Mouse (Mus musculus) adrenal gland, adult 8-10 months (tissue): Measurements from ENCODE around the gene Olfr573-ps1. TPM values are rescaled to one million over a fixed set of nuclear protein-coding genes. Genes with fewer than 3 reads are reported as not detected.

Source experiments
- DNase-seq: peaks from one replicate; pipeline ENCODE4 v3.0.0; 2022
- total RNA-seq, 4 experiments: library from RNA; stranded (reverse); gene quantifications; 2 replicates each; pipeline ENCODE4 v1.2.4; 2022

Olfr573-ps1 gene
- total RNA-seq: not detected

GRCm38 (mm10) chr7:102942475-102942874 lies at the start of gene Olfr573-ps1:
TSS of gene Olfr573-ps1 (minus strand) at chr7:102942575.
- DNase-seq: no peak

DNA sequence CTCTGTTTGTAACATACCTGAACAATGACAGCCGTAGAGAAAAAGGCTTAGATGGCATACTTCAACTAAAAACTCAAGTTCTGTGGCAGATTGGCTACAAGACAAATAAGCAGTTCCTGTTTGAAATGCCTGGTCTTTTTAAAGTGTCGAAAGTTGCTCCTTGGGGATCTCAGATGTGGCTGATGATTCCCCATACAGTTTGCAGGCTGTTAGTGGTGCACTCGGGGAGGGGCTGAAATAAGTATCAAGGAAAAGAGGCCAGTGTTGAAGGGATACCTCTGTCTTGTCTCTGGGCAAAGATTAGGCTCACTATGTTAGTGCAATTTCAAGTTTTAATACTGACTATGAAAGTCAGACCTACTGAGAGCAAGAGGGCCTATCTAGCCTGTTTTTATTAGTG lies 46.8 kb upstream of the Olfr573-ps1 start, which contains the start of gene Olfr578:
TSS of gene Olfr578 (minus strand) at position 101 of the 400 bp plus-strand sequence.
- no peak for DNase-seq

DNA sequence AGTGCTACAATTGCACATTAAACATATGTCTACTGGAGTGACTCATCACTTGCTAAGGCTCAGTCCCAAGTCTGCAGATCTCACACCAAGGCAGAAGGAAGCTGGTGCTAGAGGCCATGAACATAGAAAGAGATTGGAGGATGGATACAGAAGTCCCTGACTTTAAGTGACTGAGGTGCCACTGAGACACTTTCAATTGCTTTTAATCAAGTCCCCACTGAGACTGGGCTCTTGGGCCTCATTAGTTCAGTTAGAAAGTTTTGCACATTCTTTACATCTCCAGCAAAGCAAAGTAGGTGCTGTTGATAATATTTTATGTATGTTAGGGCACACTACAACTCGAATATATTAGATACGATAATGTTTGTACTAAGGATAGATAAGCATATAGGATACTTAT lies 33.5 kb upstream of the Olfr573-ps1 start, which contains the start of gene Olfr577:
TSS of gene Olfr577 (minus strand) at position 101 of the 400 bp plus-strand sequence.
- DNase-seq: no peak

DNA sequence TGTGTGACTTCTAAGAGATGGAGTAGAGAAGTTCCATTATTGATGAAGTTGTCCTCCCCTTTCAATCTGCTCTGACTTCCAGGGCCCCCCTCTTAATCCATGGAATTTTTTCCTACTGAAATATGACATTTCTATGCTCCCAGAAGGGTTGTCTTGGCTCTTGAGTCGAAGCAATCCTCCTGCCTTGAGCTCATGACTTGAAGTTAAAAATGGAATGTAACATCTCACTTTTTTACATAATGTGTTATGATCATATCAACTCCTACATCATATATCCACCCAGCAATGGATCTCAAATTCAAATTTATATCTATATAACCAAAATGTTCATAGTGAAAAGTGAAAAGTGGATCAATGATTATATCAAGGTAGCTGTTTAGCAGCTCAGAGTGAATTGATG lies 32.0 kb upstream of the Olfr573-ps1 start:
- DNase-seq: no peak

DNA sequence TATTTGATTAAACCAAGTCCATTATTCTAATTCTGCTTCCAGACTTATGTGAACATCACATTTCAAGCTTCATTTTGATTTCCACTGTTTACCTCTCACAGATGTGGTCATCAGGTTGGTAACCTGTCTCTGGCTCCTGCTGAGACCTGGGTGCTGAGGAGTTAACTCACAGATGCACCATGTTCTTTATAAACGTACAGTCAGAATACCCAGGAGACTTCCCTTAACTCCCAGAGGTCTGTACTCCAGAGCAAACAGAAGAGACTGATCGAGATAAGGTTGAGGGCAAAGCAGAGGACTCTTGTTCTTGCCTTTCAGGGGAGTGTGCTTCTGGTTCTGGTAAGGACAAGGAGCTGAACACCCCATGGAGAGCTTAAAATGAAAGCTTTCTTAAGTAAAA lies 20.0 kb upstream of the Olfr573-ps1 start, which contains the start of gene Olfr576:
TSS of gene Olfr576 (plus strand) at position 301 of the 400 bp plus-strand sequence.
- no peak for DNase-seq

DNA sequence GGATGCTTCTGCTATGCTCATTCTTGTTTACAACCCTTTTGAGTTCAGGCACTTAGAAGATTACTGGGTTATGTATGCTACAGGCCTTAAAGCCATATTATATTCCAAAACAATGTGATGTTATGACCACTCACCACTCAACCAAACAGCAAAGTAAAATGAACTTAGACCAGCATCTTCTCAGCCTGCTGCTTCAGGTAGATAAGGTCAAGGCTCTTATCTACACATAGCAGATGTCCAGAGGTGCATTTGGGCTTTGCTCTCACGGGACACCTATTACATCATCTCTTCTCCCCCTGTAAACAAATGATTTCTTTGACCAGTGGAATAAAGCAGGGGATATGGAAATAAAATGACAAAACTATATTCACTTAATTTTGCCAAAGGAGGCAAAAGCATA lies 16.2 kb upstream of the Olfr573-ps1 start, which contains the start of gene Olfr575:
TSS of gene Olfr575 (minus strand) at position 183 of the 400 bp plus-strand sequence.
- no peak for DNase-seq

DNA sequence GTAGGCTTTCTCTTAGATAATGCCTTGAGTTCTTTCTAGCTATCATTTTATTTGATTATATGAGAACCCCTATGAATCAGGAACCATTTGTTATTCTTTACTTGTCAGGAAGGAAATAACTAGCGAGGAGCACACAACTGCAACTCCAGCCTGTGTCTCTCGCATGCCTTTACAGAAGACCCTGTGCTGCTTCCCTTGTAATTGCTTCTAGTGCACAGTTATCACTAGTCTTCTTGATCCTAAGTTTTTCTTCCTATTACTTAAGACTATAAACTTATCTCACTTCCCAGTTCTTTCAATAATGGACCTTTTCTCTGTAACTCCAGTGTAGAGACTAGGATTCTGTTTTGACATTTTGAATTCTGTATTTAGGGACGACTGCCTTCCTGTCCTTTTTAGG lies 15.8 kb upstream of the Olfr573-ps1 start:
- DNase-seq: no peak

GRCm38 (mm10) chr7:102950732-102951131 lies 8.4 kb upstream of the Olfr573-ps1 start:
- DNase-seq: no peak

GRCm38 (mm10) chr7:102948167-102948566 lies 5.8 kb upstream of the Olfr573-ps1 start, which contains the start of gene Olfr574:
TSS of gene Olfr574 (plus strand) at chr7:102948467.
- no peak for DNase-seq

DNA sequence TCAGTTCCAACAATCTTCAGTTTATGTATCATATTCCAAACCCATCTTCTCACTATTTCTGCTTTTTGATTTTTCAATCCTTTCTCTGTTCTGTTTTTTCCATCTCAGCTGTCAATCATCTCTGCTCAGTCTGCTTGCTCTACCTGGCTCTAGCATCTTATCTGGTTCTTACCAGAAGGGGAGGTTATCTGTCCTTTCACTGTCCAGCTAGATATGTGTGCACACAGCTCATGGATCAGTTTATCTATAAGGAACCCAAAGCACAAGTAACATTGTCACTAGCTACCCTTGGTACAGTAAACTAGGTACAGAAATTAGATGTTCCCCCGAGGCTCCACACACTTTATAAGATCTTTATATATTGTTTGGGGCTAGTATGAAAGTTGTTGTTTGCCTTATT lies 1.0 kb upstream of the Olfr573-ps1 start:
- DNase-seq: no peak

DNA sequence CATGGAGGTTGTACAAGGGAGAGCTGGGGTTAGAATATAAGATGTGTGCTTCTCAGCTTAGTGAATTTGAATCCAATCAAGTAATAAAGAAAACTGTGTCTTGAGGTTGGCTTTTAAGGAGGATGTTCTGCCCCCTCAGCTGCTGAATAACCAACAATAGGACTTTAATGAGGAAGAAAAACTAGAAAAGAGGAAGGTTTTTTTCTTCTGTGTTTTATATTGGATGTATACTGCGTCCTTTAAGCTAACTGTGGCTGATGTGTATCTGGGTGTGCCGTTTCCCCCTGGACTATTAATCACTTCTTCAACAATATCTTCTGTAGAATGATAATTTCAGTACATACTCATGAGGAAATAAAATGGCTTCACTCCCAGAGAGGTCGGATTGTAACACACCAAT lies 15.3 kb downstream of the Olfr573-ps1 start:
- DNase-seq: no peak

DNA sequence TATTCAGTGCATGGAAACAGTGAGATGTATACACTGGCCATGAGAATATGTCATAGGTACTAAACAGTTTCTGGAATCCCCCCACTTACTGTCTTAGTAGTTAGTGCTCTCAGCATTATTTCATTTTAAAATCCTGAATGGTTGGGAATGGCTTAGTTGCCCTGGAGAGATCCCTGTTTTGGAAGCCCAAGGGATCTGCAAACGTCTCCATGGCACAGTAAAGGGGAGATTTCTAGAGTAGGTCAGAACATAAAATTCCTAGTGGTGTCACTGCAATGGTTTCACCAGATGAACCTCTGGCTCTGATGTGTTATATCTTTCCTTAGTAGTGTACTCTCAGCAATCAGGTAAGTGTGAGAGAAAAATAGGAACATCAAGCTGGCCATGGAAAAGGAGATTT lies 18.3 kb downstream of the Olfr573-ps1 start, which contains the start of gene Olfr572:
TSS of gene Olfr572 (plus strand) at position 301 of the 400 bp plus-strand sequence.
- no peak for DNase-seq

- DNase-seq: no peak
These were observed 22.7 kb downstream of the Olfr573-ps1 start for GRCm38 (mm10) chr7:102919632-102920031.

GRCm38 (mm10) chr7:102917032-102917875 lies 25.1 kb downstream of the Olfr573-ps1 start, which contains the start of gene Olfr571:
TSS of gene Olfr571 (minus strand) at chr7:102917536.
- no peak for DNase-seq

- no peak for DNase-seq
These were observed 26.0 kb downstream of the Olfr573-ps1 start for GRCm38 (mm10) chr7:102916405-102916804.

DNA sequence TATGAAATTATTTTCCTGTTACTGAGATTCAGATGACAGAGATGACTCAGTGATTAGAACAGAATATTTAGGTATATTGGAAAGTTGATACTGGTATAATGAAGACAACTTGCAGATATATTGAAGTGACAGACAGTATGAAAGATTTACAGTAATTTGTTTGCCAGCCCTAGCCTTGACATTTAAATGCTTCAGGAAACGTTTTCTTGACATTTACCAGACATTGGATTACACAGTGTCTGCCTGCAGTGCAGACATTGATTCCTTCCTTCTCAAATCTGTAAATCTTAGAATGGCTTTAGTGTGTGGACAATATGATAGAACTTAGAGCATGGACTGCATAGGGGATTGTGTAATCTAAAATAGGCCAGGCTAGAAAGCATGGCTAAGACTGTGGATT lies 27.1 kb downstream of the Olfr573-ps1 start:
- DNase-seq: no peak

Other genes starting within 250 kb of the Olfr573-ps1 start
- gene Olfr557, start 246.7 kb downstream of the Olfr573-ps1 start, total RNA-seq: under 1 TPM in 1 of 4 experiments, not detected in 3; 0.12 TPM
- under 1 TPM in 3 of 4 experiments, not detected in 1; 0.14 to 0.40 (median 0.18) TPM for gene Olfr558, start 240.4 kb downstream of the Olfr573-ps1 start, total RNA-seq
- not detected for gene Olfr33, start 223.5 kb downstream of the Olfr573-ps1 start, total RNA-seq
- not detected for gene Olfr559, start 215.1 kb downstream of the Olfr573-ps1 start, total RNA-seq
- gene Olfr560, start 183.2 kb downstream of the Olfr573-ps1 start, total RNA-seq: not detected
- under 1 TPM; 0.06 to 0.31 (median 0.21) TPM for gene Olfr78, start 183.1 kb downstream of the Olfr573-ps1 start, total RNA-seq
- not detected for gene Olfr561, start 171.4 kb downstream of the Olfr573-ps1 start, total RNA-seq
- gene Olfr564, start 139.1 kb downstream of the Olfr573-ps1 start, total RNA-seq: not detected
- not detected for gene Olfr566, start 83.8 kb downstream of the Olfr573-ps1 start, total RNA-seq
- gene Olfr568, start 65.5 kb downstream of the Olfr573-ps1 start, total RNA-seq: not detected
- not detected for gene Olfr569, start 51.7 kb downstream of the Olfr573-ps1 start, total RNA-seq
- gene Olfr570, start 48.0 kb downstream of the Olfr573-ps1 start, total RNA-seq: not detected
- gene Olfr571, start 25.0 kb downstream of the Olfr573-ps1 start, total RNA-seq: under 1 TPM in 1 of 4 experiments, not detected in 3; 0.05 TPM
- not detected for gene Olfr572, start 18.2 kb downstream of the Olfr573-ps1 start, total RNA-seq
- gene Olfr574, start 5.9 kb upstream of the Olfr573-ps1 start, total RNA-seq: 1 to 10 TPM in 2 of 4 experiments, under 1 TPM in 1, not detected in 1; 0.45 to 1.4 (median 1.0) TPM
- not detected for gene Olfr575, start 16.2 kb upstream of the Olfr573-ps1 start, total RNA-seq
- gene Olfr576, start 20.1 kb upstream of the Olfr573-ps1 start, total RNA-seq: not detected
- gene Olfr577, start 33.4 kb upstream of the Olfr573-ps1 start, total RNA-seq: not detected
- gene Olfr578, start 46.7 kb upstream of the Olfr573-ps1 start, total RNA-seq: not detected
- not detected for gene Olfr582, start 95.4 kb upstream of the Olfr573-ps1 start, total RNA-seq
- gene Olfr583, start 108.7 kb upstream of the Olfr573-ps1 start, total RNA-seq: not detected
- not detected for gene Olfr584, start 139.3 kb upstream of the Olfr573-ps1 start, total RNA-seq
- not detected for gene Olfr585, start 155.1 kb upstream of the Olfr573-ps1 start, total RNA-seq
- not detected for gene Olfr586, start 183.1 kb upstream of the Olfr573-ps1 start, total RNA-seq
- not detected for gene Olfr588-ps1, start 198.3 kb upstream of the Olfr573-ps1 start, total RNA-seq
- gene Olfr589, start 213.8 kb upstream of the Olfr573-ps1 start, total RNA-seq: not detected
- not detected for gene Olfr591, start 235.8 kb upstream of the Olfr573-ps1 start, total RNA-seq
- gene Olfr592, start 242.2 kb upstream of the Olfr573-ps1 start, total RNA-seq: not detected